Mouse (Mus musculus): ENCODE measurements around the gene Cyp2d22. TPM values are rescaled to one million over a fixed set of nuclear protein-coding genes. Genes with fewer than 3 reads are reported as not detected.

The Cyp2d22 gene
- polyA plus RNA-seq, 1 experiment: 67.5 TPM

DNA sequence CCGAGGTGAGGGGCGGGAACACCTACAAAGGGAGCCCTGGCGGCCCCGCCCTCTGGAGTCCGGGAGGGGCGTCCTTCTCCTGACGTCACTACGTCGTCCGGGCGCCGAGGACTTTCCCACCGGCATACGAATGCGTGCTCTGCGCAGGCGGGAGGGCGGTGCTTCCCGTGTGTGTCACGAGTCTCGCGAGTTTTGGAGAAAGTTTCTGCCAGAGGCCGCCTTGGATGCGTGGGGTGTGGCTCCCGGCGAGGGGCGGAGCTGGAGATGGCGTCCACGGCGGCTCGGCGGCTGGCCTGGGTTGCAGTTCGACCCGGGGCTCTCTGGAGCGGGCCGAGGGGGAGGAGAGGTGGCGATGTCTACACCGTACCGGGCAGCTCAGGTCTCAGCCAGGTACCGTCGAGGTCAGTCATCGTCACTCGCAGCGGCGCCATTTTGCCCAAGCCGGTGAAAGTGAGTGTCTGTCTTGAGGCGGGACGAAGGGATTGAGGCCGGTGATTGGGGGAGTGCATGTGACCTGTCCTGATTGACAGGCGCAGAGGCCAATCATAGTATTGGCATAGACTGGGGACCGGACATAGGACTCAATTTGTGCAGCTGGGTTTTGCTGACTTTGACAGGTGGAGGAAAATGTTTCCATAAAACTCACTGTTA is 34.1 kb downstream of the Cyp2d22 start:
- TF ChIP-seq POLR2A (IDR thresholded peaks at IDR 0.05; ENCODE audit: low read depth, low read length) (peak; percentile 65), CTCF (IDR thresholded peaks at IDR 0.05; ENCODE audit: extremely low read depth, insufficient read length, insufficient replicate concordance, low read depth, low read length) (no peak)
- under 1% methylated on average over 51 of the region's 51 CpGs for WGBS
- H3K4me3 ChIP-seq (ENCODE audit: low read depth, low read length): peak overlapping the region; percentile 70

DNA sequence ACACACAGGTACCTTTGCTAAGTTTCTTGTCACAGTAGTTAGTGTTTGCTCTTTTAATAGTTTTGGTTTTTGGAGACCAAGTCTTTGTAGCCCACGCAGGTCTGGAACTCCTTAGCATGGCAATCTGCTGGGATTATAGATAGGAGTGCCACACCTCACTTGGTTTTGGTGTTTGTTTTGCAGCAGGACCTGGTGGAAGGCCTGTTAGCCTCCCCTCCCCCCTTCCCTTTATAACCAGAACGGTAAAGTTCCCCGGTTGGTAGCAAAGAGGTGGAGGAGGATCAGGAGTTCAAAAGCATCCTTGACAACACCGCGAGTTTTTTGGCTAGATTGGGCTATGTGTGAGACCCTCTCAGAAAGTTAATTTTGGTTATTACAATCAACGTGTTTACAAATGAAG is 35.1 kb downstream of the Cyp2d22 start:
- H3K27ac ChIP-seq (ENCODE audit: insufficient read depth, low read depth, low read length): no peak overlapping the region

More for the DNA sequence above, 34.1 kb downstream of the Cyp2d22 start:
- H3K27me3 ChIP-seq (ENCODE audit: control insufficient read depth, insufficient read depth, low read length): 0 out of 2 replicates have a peak, but pooled peaks cover 1% of the 10 kb centered on the region
- peaks cover 29% of the 10 kb centered on the region for H3K36me3 ChIP-seq (ENCODE audit: control insufficient read depth, insufficient read depth, low read length)
- peaks cover 32% of the 10 kb centered on the region for H3K4me1 ChIP-seq (ENCODE audit: control insufficient read depth, insufficient read depth, insufficient read length, low read length)
- peak overlapping the region; percentile 87 for H3K27ac ChIP-seq (ENCODE audit: insufficient read depth, low read depth, low read length)

DNA sequence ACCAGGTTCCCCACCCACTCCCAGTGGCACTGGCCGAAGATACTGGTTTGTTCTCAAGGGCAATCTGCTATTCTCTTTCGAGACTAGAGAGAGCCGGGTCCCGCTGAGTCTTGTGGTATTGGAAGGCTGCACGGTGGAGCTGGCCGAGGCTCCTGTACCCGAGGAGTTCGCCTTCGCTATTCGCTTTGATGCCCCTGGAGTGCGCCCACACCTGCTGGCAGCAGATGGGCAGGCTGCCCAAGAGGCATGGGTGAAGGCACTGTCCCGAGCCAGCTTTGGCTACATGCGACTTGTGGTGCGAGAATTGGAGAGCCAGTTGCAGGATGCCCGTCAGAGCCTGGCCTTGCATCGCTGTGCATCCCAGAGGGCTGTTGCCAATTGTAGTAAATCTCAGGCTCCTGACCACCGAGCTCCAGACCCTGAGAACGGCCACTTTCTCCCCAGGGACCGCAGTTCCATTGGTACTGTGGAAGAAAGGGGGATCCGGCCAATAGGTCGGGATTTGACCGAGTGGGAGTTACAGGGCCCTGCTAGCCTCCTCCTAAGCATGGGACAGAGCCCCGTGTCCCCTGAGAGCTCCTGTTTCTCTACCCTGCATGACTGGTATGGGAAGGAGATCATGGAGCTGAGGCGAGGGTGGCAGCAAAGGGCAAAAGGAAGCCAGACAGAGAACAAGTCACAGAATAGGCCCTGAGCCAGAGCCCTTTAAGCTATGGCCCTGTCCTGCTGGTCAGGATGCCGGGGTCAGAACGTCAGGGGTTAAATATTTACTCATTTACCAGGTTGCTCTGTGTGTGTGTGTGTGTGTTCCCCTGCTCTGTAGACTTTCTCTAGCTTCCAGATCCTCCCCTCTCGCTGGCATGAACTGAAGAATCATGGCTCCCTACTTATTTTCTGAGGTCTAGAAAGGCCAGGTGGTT is 36.4 kb downstream of the Cyp2d22 start:
- Histone ChIP-seq H3K4me3 (ENCODE audit: low read depth, low read length) (no peak overlapping the region), H3K36me3 (ENCODE audit: control insufficient read depth, insufficient read depth, low read length) (peaks cover 9% of the 10 kb centered on the region), H3K27me3 (ENCODE audit: control insufficient read depth, insufficient read depth, low read length) (0 out of 2 replicates have a peak, but pooled peaks cover 3% of the 10 kb centered on the region), H3K27ac (ENCODE audit: insufficient read depth, low read depth, low read length) (no peak overlapping the region), H3K4me1 (ENCODE audit: control insufficient read depth, insufficient read depth, insufficient read length, low read length) (peaks cover 26% of the 10 kb centered on the region)
- TF ChIP-seq CTCF (IDR thresholded peaks at IDR 0.05; ENCODE audit: extremely low read depth, insufficient read length, insufficient replicate concordance, low read depth, low read length) (no peak), POLR2A (IDR thresholded peaks at IDR 0.05; ENCODE audit: low read depth, low read length) (no peak)
- WGBS: 83% methylated on average over 27 of the region's 27 CpGs

More for the DNA sequence above, 35.1 kb downstream of the Cyp2d22 start:
- Histone ChIP-seq H3K27me3 (ENCODE audit: control insufficient read depth, insufficient read depth, low read length) (0 out of 2 replicates have a peak, but pooled peaks cover 3% of the 10 kb centered on the region), H3K36me3 (ENCODE audit: control insufficient read depth, insufficient read depth, low read length) (peaks cover 21% of the 10 kb centered on the region), H3K4me1 (ENCODE audit: control insufficient read depth, insufficient read depth, insufficient read length, low read length) (peaks cover 34% of the 10 kb centered on the region), H3K4me3 (ENCODE audit: low read depth, low read length) (no peak overlapping the region)
- TF ChIP-seq CTCF (IDR thresholded peaks at IDR 0.05; ENCODE audit: extremely low read depth, insufficient read length, insufficient replicate concordance, low read depth, low read length) (no peak), POLR2A (IDR thresholded peaks at IDR 0.05; ENCODE audit: low read depth, low read length) (no peak)
- WGBS: 82% methylated on average over 6 of the region's 6 CpGs

DNA sequence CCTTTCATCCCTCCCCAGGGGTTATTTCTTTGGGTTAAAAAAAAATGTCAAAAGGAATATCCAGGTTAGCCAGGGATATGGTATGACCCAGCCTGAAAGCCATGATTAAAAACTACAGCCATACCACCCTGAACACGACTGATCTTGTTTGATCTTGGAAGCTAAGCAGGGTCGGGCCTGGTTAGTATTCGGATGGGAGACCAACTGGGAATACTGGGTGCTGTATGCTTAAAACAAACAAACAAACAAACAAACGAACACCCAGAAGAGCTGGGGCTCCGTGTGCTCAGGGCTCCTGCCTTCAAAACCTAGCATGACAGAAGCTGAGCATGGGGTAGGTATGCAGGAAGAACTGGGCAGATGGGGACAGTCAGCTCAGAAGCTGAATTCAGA is 37.5 kb downstream of the Cyp2d22 start:
- no peaks in the 10 kb centered on the region for H3K36me3 ChIP-seq (ENCODE audit: control insufficient read depth, insufficient read depth, low read length)
- 71% methylated on average over 5 of the region's 5 CpGs for WGBS
- peaks cover 21% of the 10 kb centered on the region for H3K4me1 ChIP-seq (ENCODE audit: control insufficient read depth, insufficient read depth, insufficient read length, low read length)
- no peak overlapping the region for H3K27ac ChIP-seq (ENCODE audit: insufficient read depth, low read depth, low read length)
- no peak for TF ChIP-seq CTCF (IDR thresholded peaks at IDR 0.05; ENCODE audit: extremely low read depth, insufficient read length, insufficient replicate concordance, low read depth, low read length)
- TF ChIP-seq POLR2A (IDR thresholded peaks at IDR 0.05; ENCODE audit: low read depth, low read length): no peak
- H3K4me3 ChIP-seq (ENCODE audit: low read depth, low read length): no peak overlapping the region
- 0 out of 2 replicates have a peak, but pooled peaks cover 3% of the 10 kb centered on the region for H3K27me3 ChIP-seq (ENCODE audit: control insufficient read depth, insufficient read depth, low read length)

DNA sequence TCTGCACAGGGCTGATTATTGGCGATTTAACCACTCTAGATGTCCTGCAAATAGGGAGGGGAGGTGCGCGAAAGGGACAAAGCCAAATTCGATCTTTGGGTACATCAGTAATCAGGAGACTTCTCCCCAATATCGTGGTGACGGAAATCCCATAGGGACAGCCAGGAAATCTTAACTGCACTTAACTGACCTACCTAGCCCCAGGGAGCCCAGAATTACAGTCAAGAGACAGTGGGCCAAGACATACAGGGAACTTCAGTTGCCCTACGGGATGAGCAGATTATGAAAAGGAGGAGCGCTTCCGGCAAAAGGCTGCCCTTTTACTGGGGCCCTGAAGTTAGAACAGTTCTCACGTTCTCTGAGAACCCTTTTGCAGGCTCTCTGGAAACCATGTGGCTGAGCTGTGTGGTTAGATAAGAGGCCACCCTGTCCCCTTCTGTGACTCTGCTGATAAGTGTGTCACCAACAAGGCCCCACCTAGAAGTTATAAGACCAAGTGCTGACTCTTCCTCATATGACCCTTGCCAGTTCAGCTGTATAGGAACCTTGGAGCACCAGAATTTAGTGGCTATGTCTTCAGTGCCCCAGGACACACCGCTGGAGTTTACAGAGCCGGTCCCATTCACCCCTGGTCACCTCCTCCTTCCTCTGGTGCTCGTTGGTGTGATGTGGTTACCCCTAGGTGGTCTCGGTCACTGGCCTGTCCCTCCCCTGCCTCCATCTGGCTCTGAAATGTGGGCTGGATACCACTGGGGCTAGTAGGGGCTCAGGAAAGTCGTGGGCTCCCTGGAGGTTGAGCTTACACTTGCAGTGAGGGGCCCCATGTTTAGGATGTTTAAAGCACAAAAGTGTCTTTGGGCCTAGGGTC is 38.2 kb downstream of the Cyp2d22 start:
- peak overlapping the region; percentile 6; the same call in 1 of the 2 replicates for H3K4me3 ChIP-seq (ENCODE audit: low read depth, low read length)
- peak overlapping the region; percentile 63 for H3K27ac ChIP-seq (ENCODE audit: insufficient read depth, low read depth, low read length)
- H3K4me1 ChIP-seq (ENCODE audit: control insufficient read depth, insufficient read depth, insufficient read length, low read length): peaks cover 22% of the 10 kb centered on the region
- 0 out of 2 replicates have a peak, but pooled peaks cover 3% of the 10 kb centered on the region for H3K27me3 ChIP-seq (ENCODE audit: control insufficient read depth, insufficient read depth, low read length)
- no peak for TF ChIP-seq CTCF (IDR thresholded peaks at IDR 0.05; ENCODE audit: extremely low read depth, insufficient read length, insufficient replicate concordance, low read depth, low read length)
- 63% methylated on average over 15 of the region's 15 CpGs for WGBS
- no peaks in the 10 kb centered on the region for H3K36me3 ChIP-seq (ENCODE audit: control insufficient read depth, insufficient read depth, low read length)

DNA sequence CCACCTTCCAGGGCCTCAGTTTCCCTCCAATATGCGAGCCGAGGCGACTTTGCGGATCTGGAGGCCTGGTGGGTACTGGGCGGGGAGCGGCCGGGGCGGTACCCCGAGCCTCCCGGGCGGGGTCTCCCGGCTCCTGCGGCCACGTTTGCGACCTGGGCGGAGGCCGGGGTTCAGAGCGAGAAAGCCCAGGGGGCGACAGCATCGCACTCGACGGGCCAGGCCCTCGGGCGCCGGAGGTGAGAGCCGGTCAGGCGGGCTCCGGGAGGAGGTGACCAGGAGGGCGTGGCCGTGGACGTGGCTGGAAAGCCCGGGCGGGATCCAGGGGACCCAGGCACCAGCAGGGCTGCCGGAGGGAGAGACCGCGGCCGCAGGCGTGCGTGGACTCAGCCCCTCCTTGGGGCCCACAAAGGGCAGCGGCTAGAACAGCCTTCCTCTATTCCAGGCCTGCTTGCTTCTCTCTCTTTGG is 39.0 kb downstream of the Cyp2d22 start:
- 3% methylated on average over 39 of the region's 40 CpGs for WGBS

More for the DNA sequence above, 39.0 kb downstream of the Cyp2d22 start:
- TF ChIP-seq POLR2A (IDR thresholded peaks at IDR 0.05; ENCODE audit: low read depth, low read length) (0 out of 2 replicates have a peak, but pooled peaks have one; percentile 42), CTCF (IDR thresholded peaks at IDR 0.05; ENCODE audit: extremely low read depth, insufficient read length, insufficient replicate concordance, low read depth, low read length) (no peak)
- Histone ChIP-seq H3K4me1 (ENCODE audit: control insufficient read depth, insufficient read depth, insufficient read length, low read length) (peaks cover 22% of the 10 kb centered on the region), H3K27me3 (ENCODE audit: control insufficient read depth, insufficient read depth, low read length) (0 out of 2 replicates have a peak, but pooled peaks cover 3% of the 10 kb centered on the region), H3K36me3 (ENCODE audit: control insufficient read depth, insufficient read depth, low read length) (peaks cover 7% of the 10 kb centered on the region; the same call in 1 of the 2 replicates), H3K27ac (ENCODE audit: insufficient read depth, low read depth, low read length) (peak overlapping the region; percentile 63), H3K4me3 (ENCODE audit: low read depth, low read length) (peak overlapping the region; percentile 62)

Measured in small intestine, adult 2 months (tissue).